Mouse (Mus musculus): ENCODE data around the gene Susd1.

DNA sequence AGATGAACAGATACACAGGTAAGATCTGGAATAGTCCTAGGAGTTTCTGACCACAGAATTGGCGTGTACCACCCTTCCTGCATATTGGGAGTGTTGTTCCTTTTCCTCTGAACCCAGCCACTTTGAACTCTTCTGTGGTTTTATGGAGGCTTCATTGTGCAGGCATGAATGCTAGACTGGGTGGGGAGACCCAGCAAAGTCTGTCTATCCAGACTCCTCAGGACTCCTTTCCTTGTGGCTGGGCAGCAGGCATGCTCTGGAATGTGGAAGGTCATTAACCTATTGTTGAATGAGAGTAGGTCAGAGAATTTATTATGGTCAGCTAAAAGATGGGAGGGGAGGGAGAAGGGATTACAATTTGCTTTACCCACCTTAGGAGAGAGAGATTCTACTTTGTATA is 8.9 kb upstream of the Susd1 start:
- TF ChIP-seq CTCF (IDR thresholded peaks at IDR 0.05; ENCODE audit: extremely low read depth, insufficient read depth, insufficient read length, insufficient replicate concordance) (no peak), POLR2A (IDR thresholded peaks at IDR 0.05; ENCODE audit: low read depth, low read length) (no peak)

Measured in spleen, adult 2 months (tissue).